Mouse (Mus musculus) urinary bladder, postnatal 14 days (tissue): ENCODE results near the gene Wnk4.

Experiments used
- DNase-seq: peaks from one replicate; pipeline ENCODE4 v3.0.0; 2021; ENCODE audit warnings: low spot score

Gene Wnk4

DNA sequence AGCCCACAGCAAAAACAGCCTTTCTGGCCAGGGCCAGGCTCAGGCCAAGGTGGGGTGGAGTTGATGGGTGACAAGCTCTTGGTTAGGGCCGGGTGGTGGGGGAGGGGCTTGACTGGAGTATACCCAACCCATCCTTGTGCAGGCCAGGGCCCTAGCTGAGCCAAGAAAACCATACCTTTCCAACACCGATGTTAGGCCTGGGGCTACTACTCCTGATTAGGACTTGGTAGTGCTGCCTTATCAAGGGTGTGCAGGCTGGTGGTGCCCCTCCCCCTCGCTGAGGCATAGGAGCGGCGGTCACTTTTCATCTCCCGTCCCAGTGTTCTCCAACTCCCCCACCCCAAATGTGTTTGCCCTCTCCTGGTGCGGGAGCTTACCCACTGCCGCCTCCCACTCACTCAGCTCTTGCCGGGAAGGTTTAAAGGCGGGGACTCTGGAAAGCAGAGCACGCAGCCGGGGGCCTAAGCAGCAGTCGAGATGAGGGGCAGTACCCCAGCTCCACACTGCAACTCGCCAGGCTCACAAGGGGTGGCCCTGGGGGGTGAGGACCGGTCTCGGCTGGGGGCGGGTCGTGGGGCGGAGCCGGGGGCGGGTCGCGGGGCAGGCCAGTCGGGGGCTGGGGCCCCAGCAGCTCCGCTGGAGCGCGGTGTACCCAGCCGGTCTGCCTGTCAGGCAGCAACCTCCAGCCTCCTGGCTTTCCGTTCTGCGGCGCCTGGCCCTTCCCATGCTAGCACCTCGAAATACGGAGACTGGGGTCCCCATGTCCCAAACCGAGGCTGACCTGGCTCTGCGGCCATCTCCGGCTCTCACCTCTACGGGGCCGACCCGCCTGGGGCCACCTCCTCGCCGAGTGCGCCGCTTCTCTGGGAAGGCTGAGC, at the start of gene Wnk4:
TSS of gene Wnk4 (plus strand) at position 620 of the 878 bp plus-strand sequence.
- DNase-seq = peak; percentile 76

DNA sequence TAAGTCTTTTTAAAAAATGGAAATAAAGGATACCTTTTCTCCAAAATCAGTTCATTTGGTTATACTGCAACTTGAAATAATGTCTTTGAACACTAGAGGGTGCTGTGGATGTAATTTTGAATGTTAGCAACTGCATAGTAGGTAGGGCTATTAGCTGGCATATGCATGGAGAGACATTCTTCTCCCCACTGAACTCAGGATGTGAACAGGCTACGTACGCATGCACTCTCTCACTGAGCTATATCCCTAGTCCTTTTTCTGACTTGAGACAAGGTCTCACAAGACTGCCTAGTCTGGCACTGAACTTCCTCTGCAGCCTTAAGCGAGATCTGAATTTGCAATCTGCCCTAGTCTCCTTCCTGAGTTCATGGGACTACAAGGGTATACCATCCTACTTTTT, 48.4 kb upstream of the Wnk4 start:
- no peak for DNase-seq

DNA sequence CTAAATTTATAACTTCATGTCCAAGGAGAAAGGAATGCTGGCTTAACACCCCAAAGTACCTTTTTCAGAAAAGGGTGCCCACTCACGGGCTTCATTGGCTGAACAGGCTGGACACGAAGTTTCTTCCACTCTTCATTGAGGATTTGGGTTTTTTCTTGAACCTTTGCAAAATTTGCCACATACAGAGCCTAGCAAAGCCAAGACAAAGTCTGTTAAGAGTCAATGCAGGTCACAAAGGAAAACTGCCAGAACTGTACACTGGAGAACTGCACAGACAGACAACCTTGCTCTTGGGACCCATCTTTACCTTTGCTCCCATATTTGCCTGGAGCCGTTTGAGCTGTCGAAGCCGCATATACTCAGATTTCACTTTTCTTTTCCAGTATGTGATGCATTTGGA, 43.4 kb upstream of the Wnk4 start:
- DNase-seq = no peak

DNA sequence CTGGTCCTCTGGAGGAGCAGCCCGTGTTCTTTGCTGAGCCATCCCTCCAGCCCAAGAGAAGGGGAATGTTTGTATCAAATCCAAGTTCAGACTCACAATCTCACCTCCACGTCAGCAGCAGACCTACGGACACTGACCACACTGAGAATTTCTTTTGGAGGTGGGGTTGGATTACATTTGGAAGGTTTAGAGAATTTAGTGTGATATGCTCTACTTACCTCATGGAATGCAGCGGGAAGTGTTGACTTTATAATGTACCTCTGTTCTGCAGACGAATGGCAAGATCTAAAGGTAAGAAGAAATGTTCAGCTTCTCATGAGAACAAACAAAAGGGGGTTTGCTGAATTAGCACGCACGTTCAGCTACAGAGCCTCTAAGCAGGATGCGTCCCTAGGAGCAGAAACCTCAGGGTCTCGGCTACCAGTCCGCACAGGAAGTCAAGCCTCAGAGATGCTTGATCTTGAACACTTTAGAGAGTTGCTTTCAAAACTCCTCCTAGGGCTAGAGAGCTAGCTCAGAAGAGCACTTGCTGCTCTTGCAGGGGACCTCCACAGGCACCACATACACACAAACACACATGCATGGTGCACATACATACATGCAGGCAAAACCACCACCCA, 41.8 kb upstream of the Wnk4 start:
- DNase-seq = no peak

DNA sequence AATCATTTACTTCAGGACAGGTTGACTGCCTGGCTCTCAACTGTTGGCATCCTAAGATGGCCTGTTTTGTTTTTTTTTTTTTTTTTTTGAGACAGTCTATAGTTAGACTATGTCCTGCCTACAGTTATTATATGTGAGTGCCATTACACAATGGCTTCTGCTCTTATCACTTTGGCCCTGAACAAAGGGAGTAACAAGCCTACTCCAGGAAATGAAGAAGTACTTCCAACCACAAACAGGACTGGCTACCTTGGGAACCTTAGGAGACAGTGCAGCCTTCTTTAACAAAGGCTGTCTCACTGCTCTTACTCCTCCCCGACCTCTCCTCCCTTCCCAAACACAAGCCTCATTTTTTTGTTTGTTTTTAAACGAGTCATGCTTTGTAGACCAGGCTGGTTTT, 39.5 kb upstream of the Wnk4 start:
- DNase-seq = no peak

DNA sequence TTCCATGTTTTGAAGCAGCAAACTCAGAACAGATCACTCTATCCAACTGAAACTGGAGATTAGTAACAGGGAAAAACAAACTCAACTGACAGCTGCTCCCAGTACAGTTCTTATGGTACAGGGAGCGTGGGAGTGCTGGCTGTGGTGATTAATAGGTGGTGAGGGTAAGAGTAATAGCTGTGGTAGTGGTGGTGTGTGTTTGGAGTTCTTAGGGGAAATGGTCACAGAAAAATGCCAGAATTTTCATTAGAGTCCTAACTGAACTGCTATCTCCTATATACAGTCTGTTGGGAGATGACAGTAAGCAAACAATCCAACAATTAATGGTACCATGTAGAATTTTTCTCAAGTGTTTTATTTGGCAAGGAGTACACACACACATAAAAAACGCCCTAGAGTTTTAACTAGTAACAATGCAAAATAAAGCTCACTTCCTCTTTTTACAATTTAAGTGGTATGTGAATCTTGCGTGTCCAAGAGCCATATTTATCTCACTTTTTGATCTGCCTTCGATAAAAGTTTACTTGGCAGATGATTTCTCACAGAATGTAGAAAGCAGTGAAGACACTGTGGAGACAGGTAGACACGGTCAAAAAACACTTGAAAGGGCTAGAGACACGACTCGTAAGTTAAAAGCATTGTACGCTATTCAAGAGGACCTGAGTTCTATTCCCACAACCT, 38.9 kb upstream of the Wnk4 start:
- no peak for DNase-seq

DNA sequence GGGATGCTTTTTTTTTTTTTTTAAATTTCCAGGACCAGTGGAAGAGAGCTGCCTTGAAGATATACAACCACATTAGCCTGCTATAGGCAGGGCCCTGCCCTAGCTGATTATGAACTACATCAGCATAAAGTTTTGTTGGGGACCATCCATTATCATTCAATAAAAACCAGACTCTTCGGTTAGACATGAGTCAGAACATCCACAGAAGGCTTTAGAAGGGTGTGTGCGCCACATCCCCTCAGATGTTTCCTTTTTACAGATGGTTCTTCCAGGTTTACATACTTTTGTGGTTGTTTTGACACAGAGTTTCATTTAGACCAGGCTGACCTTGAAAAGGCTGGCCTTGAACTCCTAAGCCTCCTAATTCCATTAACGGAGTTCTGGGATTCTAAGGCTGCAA, 36.0 kb upstream of the Wnk4 start:
- no peak for DNase-seq

DNA sequence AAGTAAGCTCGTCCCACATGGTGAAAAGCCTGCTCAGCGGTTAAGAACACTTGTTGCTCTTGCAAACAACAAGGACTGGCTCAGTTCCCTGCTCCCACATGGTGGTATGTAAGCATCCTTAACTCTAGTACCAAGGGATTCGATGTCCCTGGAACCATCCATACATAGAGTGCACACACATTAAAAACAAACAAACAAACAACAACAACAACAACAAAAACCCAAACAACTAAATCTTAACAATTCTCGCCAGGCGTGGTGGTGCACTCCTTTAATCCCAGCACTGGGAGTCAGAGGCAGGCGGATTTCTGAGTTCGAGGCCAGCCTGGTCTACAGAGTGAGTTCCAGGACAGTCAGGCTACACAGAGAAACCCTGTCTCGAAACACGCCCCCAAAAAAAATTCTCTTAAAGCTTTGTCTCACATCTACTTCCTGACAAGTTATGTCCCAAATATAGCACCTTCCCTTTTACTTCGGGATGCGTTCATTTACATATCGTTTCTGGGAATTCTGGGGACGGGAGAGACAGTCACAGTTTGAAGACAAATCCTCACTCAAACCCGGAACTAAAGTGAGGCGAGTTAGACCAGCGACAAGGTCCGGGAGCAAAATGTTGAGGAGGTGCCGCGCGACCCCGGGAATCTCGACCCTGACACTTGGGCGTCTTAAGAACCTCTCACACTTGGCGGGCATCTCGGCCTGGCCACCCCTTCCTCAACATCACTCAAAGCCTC, 34.9 kb upstream of the Wnk4 start:
- no peak for DNase-seq

DNA sequence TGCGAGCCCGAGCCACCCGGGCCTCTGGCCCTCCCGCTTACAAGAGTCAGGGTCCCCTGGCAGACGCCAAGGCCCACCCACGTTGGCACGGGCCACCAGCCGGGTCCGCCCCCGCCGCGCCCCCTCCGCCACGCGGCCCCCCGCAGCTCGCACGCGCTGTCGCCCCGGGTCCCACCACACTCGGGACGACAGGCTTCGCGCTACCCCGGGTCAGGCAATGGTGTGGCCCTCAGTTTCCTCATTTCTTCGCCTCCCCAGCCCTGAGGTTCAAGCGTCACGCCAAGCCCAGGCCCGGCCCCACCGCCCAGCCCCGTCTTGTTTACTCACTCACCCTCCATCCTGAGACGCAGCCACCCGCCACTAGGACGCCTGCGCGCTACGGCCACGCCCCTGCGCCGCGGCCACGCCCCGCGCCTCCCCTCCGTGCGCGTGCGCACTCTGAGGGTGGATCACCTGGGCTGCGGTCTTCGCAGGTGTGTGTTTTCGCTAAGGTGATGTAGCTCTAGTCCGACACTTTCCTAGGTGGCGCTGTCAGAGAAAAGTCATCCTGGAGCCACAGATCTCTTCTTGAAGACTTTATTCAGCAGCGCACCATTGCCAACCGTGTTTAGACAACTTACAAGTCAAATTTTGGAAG, 34.2 kb upstream of the Wnk4 start, which contains the start of gene Ezh1:
TSS of gene Ezh1 (minus strand) at position 399 of the 637 bp plus-strand sequence.
- DNase-seq = peak; percentile 93

DNA sequence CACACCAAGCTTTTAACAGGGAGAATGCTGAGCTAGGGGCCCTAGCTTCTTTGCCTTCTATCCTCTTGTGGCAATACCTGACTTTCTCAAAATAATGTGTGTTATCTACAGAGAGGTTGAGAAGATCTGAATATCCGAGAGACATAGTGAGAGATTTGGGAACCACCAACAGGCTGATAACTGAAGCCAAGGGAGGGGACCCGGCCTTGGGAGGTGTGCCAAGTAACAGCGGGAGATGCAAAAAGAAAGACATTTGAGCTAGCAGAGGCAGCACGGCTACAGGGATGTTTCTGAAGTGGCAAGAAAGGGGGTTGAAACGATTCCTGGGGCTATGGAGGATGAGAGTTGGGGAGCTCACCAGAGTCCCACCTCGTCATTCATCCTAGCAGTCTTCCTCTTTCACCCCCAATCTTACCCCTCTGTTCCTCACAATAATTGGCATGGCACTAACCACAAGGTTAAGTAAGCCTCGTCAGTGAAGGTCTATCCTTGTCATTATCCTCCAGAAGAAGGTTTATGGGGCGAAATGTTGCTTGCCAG, 30.9 kb upstream of the Wnk4 start:
- DNase-seq = peak; percentile 32

DNA sequence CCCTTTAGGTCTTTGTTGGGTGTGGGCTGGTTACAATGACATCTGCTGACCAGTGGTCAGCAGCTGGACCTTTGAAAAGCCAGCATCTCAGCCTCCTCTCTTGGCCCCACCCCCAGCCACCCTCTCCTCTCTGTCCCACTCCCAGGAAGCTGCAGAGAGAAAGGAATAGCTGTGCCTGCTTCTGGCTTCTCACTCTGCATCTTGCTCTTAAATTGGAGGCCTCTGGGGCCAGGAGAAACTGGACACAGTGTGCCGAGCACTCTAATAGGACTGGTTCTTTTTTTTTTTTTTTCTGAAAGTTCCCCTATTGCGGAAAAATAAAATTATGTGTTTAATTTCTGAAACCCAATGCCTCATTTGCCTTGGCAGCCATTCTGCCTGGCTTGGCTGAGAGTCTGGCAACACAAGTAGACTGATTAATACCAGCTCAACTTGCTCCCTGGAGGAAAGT, 30.3 kb upstream of the Wnk4 start:
- peak; percentile 59 for DNase-seq

DNA sequence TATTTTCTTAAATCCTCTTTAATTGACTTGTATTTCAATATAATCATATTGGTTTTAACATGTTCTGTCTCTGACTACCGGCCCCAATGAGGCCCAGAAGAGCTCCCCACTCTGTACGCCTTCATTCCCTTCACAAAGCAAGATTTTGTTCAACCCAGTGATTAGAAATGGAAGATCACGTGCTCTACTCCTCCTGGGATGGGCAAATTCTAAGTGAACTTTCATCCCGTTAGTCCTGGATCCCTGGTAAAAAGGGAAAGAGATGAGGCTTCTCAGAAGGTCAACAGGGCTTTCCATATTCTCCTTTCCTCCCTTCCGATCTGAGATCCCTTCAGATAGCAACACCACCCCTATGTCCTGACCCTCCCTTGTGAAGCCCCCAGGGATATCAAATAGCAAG, 29.8 kb upstream of the Wnk4 start:
- no peak for DNase-seq

DNA sequence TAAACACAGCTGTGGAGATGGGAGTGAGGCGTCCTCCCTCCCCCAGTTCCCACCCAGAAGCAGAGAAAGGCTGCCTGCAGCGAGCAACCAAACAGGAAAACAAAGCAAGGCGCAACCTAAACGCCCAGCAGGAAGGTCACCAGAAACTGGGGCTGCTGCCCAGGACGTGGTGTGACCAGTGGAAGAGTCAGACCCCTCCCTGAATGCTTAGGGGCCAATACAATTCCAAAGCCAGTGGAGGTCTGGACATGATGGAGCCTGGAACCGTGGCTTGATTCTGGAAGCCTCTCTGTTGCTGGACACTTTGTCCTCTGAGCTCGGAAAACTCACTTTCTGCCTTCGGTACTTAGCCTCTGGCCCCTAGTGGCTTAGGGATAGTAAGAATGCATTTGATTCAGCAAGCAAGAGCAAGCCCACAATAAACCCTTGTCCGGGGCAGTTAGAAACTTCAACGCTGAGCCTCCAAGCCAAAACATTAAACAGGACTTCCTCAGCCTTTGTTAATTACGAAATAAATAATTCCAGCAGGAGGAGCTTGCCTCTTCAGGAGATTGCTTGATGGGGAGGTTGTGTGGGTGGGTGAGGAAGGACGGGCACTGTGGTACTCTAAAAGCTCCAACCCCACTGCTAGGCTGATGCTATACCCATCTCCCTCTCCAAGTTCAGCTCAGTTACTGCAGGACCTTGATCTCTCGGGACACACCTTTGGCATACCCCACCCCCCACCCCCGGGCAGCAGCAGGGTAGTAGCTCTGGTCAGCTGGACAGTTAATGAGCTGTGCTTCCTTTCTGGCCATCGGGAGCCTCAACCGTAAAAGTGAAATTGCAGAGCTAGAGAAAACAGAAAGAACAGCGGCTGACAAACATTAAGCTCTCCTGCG, 29.1 kb upstream of the Wnk4 start:
- peak; percentile 55 for DNase-seq

DNA sequence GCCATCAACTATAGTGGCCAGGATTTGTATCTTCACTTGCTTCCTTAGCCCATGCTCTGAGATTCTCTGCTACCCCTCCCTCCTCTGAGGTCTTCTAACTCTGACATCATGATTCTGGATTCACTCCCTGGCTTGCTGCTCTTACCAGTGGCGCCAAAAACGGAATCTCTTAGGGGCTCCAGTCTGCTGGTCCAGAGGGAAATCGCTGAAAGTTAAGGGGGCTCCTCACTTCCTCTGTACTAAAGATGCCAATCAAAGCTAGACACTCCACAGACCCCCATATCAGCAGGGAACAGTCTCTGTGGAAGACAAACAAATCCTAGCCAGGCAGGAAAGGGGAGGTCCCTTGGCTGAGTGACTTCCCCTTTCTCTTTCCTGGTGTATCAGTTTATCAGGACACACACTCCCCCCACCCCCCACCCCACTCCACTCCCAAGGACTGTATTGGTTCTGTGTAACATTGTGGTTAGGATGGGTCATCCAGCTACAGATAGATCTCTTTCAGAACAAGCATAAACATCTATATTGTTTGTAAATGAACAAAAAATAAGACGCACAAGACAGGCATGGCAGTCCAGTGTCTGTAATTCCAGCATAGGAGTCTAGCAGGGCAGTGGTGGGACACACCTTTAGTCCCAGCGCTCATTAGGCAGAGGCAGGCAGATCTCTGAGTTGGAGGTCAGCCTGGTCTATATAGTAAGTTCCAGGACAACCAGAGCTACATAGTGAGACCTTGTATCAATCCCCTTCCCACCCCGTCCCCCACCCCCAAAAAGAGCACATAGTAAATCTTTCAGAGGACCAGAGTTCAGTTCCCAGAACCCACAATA, 28.1 kb upstream of the Wnk4 start:
- no peak for DNase-seq

DNA sequence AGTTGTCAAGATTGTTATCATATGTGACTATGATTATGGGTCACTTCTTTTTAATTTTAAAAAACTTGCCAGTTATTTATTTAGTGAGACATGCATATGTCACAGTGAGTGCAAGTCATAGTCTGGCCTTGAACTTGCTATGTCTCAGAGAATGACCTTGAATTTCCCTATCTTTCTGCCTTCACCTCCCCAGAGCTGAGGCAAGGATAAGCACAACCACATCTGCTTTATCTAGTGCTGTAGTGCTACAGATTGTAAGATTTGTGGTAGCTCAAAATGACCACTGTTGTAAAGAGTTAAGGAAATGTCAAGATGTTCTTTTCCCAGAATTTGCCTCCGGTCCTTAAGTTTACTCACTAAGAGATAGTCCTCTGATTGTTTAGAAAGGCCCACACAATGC, 27.1 kb upstream of the Wnk4 start:
- no peak for DNase-seq

DNA sequence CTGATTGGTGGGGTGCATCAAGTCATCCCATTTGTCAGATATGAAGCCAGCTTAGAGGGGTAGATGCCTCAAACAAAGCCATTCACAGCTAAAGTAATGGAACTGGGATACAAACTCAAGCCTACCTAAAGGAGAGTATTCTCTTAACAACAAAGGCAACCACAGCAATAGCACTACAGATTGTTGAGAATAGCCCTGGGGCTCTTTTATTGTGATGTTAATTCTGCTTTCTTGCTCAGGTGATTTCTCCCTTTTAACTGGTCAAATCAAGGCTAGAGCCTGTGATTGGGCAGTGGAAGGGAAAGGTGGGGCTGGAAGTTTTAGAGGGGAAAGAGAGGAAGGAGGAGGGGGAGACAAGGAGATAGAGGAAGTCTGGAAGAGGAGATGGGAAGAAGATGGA, 26.2 kb upstream of the Wnk4 start:
- no peak for DNase-seq

DNA sequence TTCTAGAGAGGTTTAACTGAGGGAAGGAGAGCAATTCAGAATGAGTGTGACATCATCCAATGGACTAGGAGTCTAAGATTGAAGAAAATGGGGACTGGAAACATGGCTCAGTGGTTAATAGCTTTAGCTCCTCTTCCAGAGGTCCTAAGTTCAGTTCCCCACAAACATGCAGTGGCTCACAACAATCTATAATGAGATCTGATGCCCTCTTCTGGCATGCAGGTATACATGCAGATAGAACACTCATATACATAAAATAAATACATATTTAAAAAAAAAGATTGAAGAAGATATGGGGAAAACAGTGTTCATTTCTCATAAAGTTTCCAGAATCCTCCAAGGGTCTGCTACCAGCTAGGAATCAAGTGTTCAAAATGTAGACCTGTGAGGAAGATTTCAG, 24.9 kb upstream of the Wnk4 start:
- DNase-seq = no peak

DNA sequence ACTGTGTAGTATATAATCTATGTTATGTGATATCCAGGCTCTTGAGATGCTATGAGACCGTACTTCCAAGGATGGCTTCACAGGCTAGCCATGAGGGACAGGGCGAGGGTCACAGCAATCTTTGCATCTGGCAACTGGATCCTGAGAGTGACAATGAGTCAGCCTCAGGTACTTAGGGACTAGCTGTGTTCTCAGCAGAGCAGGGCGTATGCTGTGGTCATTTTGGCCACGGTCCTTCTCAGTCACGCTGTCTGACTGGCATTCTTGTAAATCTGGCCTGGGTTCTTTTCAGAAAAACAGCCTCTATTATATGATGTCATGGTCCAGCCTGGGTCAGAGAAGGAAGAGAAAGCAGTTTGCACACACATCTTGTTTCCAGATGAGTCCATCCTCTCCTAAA, 23.6 kb upstream of the Wnk4 start:
- no peak for DNase-seq

DNA sequence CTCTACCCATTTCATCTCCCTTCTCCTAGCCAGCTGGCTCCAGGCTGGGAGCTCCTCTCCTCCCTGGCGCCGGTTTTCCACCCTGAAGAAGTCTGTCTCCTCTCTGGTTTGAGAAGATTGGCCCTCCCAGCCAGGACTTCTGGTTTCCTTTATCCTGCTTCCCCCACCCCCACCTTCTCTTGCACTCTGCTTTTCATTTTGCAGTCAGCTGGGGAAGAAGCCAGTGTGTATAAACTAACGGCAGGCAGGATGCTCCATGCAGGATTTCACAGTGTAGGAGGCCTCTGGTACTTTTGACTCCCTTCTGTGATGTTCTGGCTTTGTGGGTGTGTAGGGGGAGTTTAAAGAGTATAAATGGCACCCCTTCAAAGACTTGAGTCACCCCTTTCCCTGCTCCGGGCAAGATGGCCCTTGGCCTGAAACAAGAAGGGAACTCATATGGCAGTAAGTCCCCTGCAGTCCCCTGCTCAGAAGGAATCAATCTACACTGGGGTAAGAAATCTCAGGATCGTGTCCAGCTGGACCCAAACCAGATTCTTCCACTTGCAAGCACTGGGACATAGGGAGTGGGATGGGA, 22.2 kb upstream of the Wnk4 start:
- no peak for DNase-seq
